Mouse (Mus musculus): Measurements from ENCODE around the gene Inpp5e.

DNA sequence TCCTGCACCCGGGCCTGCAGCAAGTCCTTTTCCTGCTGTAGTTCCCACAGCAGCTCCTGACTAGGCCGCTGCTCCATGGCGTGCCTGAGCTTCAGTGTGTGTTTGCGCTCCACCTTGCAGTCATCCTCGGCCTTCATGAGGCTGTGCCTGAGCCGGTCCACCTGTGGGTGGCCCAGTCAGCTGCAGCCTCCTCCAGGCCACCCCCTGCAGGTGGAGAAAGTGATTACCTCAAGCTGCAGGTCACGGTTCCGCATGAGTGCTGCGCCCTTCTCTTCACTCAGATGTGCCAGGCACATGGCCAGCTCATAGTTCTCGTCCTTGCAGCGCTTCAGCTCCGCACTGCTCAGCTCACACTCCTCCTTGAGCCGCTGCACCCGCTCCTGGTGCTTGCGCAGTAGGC lies 51.5 kb downstream of the Inpp5e start:
- TF ChIP-seq CTCF (IDR thresholded peaks at IDR 0.05; ENCODE audit: control insufficient read depth, insufficient read depth, insufficient replicate concordance, low read depth, low read length) (no peak), POLR2A (IDR thresholded peaks at IDR 0.05; ENCODE audit: control insufficient read depth, low read depth, low read length) (no peak)
